Mouse (Mus musculus) mouse trophoblast stem cell (cell line): Measurements from ENCODE around the gene Rxrb.

Experiments used
- in situ Hi-C, 2 experiments: fragments of 300-500 bp; cut with MseI, MboI; formaldehyde crosslinking; loops; 2 replicates in 1 of 2; 3 replicates in 1 of 2; pipeline ENCODE4 v1.15.1; 2025

Gene Rxrb

GRCm38 (mm10) chr17:34039562-34040450 lies 8.2 kb downstream of the Rxrb start:
- in situ Hi-C loops, result no loop called here

GRCm38 (mm10) chr17:34045941-34046340 lies 14.3 kb downstream of the Rxrb start:
- in situ Hi-C loops, result no loop called here

- in situ Hi-C loops, result no loop called here
These were observed 15.9 kb downstream of the Rxrb start for GRCm38 (mm10) chr17:34047404-34048050.

GRCm38 (mm10) chr17:34057224-34057623 lies 25.6 kb downstream of the Rxrb start:
- in situ Hi-C loops, result no loop called here

GRCm38 (mm10) chr17:34068864-34069263 lies 37.3 kb downstream of the Rxrb start:
- in situ Hi-C loops, result no loop called here

- in situ Hi-C loops, result loop anchor here (10.0 kb wide), 2 partner anchors 93 to 163 kb away; partner anchors contain the start of gene H2-Ob (in 1 of the 2)
These were observed 40.5 kb downstream of the Rxrb start for GRCm38 (mm10) chr17:34072091-34072490.

- in situ Hi-C loops, result loop anchor here (10.0 kb wide), 2 partner anchors 90 to 160 kb away; partner anchors contain the start of gene H2-Ob (in 1 of the 2)
These were observed 43.7 kb downstream of the Rxrb start for GRCm38 (mm10) chr17:34075271-34075670.

GRCm38 (mm10) chr17:34077549-34077948 lies 45.9 kb downstream of the Rxrb start:
- in situ Hi-C loops, result loop anchor here (10.0 kb wide), 2 partner anchors 87 to 157 kb away; partner anchors contain the start of gene H2-Ob (in 1 of the 2)

GRCm38 (mm10) chr17:34078148-34078547 lies 46.5 kb downstream of the Rxrb start:
- in situ Hi-C loops, result loop anchor here (10.0 kb wide), 2 partner anchors 87 to 157 kb away; partner anchors contain the start of gene H2-Ob (in 1 of the 2)

- in situ Hi-C loops, result loop anchor here (10.0 kb wide), 2 partner anchors 86 to 156 kb away; partner anchors contain the start of gene H2-Ob (in 1 of the 2)
These were observed 47.4 kb downstream of the Rxrb start for GRCm38 (mm10) chr17:34079002-34079401.

- in situ Hi-C loops, result loop anchor here (10.0 kb wide), 2 partner anchors 85 to 155 kb away; partner anchors contain the start of gene H2-Ob (in 1 of the 2)
These were observed 48.0 kb downstream of the Rxrb start for GRCm38 (mm10) chr17:34079621-34080020.

- in situ Hi-C loops, result no loop called here
These were observed 51.5 kb downstream of the Rxrb start for GRCm38 (mm10) chr17:34083104-34083503.

- in situ Hi-C loops, result no loop called here
These were observed 55.8 kb downstream of the Rxrb start for GRCm38 (mm10) chr17:34087386-34087785.
